Mouse (Mus musculus) liver, embryonic 14.5 days (tissue): ENCODE measurements around the gene Hspb2.

Source experiments
- CTCF ChIP-seq: IDR thresholded peaks from 2 replicates; pipeline ENCODE4 v1.5.1; 2016; ENCODE audit warnings: antibody characterized with exemption, low read depth, control low read depth
- EP300 ChIP-seq: IDR thresholded peaks from 2 replicates; pipeline ENCODE4 v1.6.1; 2016; ENCODE audit warnings: antibody characterized with exemption, low read depth

DNA sequence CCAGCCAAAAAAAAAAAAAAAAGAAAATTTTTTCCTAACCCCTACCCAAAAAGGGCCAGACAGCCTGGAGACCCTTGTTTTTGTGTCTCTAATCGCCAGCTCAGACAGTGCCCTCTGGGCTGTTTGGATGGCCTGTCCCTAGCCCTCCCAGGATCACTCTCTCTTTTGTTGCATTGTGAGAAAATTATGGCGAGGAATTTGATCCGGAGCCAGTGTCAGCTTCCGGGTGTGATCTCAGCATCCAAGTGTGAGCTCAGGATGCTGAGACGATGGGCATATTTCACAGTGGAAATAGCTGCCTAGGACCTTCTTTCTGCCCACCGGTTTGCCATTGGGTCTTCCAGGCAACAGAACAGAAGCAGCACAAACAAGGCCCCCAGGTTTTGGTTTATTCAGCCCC lies 1.4 kb downstream of the Hspb2 start:
- TF ChIP-seq CTCF: no peak
- TF ChIP-seq EP300: no peak
